Mouse (Mus musculus) kidney, embryonic 14.5 days (tissue): ENCODE measurements at regions not wholly inside any gene's neighbourhood (a gene's known extent, or its start where the extent isn't known, plus 50 kb on each side); places are given as distances from the start of the nearest gene placed in this dataset.
A peak's percentile ranks its signal among the peaks of the same experiment; 100 is the strongest.
"Not testable (repeated sequence)": the region's sequence is repeated elsewhere in the genome, so short reads cannot be mapped to it uniquely, and the experiment has no call there.

Experiments used
- ATAC-seq: fragments of 200-750 bp; cut with Nextera tagmentation; 2 replicates; pipeline ENCODE4 v1.8.0; 2017; ENCODE audit warnings: moderate number of reproducible peaks, mild to moderate bottlenecking, moderate TSS enrichment, moderate library complexity; ENCODE audit not compliant: low FRiP score, low TSS enrichment
- H3K27ac ChIP-seq: fragments of 300-500 bp; sonication (generic); 2 replicates; pipeline ENCODE4 v1.5.1; 2014; ENCODE audit warnings: low read depth, mild to moderate bottlenecking, low read length, moderate library complexity, mixed read lengths
- H3K27me3 ChIP-seq: fragments of 300-500 bp; sonication (generic); 2 replicates; pipeline ENCODE4 v1.6.1; 2014; ENCODE audit warnings: mild to moderate bottlenecking, low read length; ENCODE audit not compliant: control insufficient read depth, insufficient read depth
- H3K36me3 ChIP-seq: fragments of 300-500 bp; sonication (generic); 2 replicates; pipeline ENCODE4 v1.6.1; 2014; ENCODE audit warnings: low read length, mixed read lengths; ENCODE audit not compliant: control insufficient read depth, insufficient read depth
- H3K4me1 ChIP-seq: fragments of 300-500 bp; sonication (generic); 2 replicates; pipeline ENCODE4 v1.6.1; 2014; ENCODE audit warnings: low read length, mixed read lengths; ENCODE audit not compliant: control insufficient read depth, insufficient read depth
- H3K4me2 ChIP-seq: fragments of 300-500 bp; sonication (generic); replicated peaks from 2 replicates; pipeline ENCODE4 v1.6.1; 2014; ENCODE audit warnings: low read depth, mild to moderate bottlenecking, low read length
- H3K4me3 ChIP-seq: fragments of 300-500 bp; sonication (generic); 2 replicates; pipeline ENCODE4 v1.5.1; 2014; ENCODE audit warnings: mild to moderate bottlenecking, low read length
- H3K9ac ChIP-seq: fragments of 300-500 bp; sonication (generic); 2 replicates; pipeline ENCODE4 v1.6.1; 2014; ENCODE audit warnings: low read depth, mild to moderate bottlenecking, low read length, moderate library complexity
- H3K9me3 ChIP-seq: fragments of 300-500 bp; sonication (generic); 2 replicates; pipeline ENCODE4 v1.6.1; 2016; ENCODE audit warnings: low read length; ENCODE audit not compliant: control insufficient read depth
- WGBS: fragments of 180-500 bp; shearing (Covaris S2); extraction: QIAGEN DNeasy Blood & Tissue Kit; methylation state at CpG from one replicate; pipeline ENCODE4 v1.1.7; 2014; 5-methylcytosine and 5-hydroxymethylcytosine counted together

DNA sequence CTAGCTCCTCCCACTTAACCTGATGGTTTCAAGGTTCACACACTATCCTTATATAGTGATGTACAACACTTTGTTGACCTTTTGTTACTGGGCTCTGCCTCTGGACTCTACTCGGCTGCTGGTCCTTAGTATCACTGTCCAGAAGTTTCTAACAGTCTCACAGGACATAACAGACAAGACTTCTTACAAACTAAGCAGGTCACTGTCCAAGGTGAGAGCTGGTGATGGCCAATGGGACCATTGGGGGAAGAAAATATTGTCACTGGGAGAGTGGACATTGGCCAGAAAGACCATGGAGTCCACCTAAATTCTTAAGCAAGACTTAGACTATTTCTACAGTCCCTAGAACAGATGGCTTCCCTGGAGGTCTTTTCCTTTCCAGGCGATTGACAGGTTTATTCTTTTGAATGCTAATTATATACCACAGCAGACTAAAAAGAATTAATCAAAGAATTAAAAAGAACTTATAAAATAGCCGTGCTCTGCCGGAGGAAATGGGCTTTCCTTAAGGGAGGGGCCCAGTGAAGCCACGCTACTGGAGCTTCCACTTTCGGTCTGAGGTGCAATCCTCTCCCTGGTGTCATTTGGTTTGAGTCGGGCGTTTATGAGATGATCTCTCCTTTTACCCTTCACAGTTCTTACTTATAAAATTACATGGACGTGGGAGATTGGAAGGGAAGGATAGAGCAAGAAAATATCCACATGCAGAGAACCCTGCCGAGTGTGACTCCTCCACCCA, 94.9 kb upstream of the Ccdc122 start:
- Histone ChIP-seq H3K4me1 (peaks cover 5% of the 10 kb centered on the region; the same call in 1 of the 2 replicates), H3K27me3 (no peaks in the 10 kb centered on the region), H3K9me3 (no peaks in the 10 kb centered on the region), H3K4me3 (no peak overlapping the region), H3K4me2 (no peak overlapping the region), H3K36me3 (no peaks in the 10 kb centered on the region), H3K9ac (no peak overlapping the region), H3K27ac (no peak overlapping the region)
- ATAC-seq: no peak
- 77% methylated on average over 10 of the region's 10 CpGs for WGBS

DNA sequence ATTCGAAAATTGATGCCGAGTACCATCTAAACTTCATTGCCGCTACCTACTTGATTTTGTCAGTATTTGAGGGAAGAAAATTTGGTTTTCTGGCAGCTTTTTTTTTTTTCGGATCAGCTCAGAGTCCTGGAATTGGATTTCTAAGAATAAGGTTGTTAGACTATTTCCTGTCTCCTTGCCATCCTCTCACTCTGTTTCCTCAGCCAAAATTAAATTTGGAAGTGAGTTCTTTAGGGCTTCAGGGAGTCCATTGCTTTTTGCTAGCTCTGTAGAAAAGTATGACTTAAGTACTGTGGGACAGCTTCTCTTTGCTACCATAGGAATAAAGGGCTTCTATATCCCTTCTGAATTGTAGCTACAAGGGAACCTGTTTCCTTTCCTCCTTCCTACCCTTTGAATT, 96.1 kb upstream of the Ccdc122 start:
- 95% methylated on average over 4 of the region's 4 CpGs for WGBS
- Histone ChIP-seq H3K36me3 (no peaks in the 10 kb centered on the region), H3K4me1 (peaks cover 4% of the 10 kb centered on the region; the same call in 1 of the 2 replicates), H3K4me3 (no peak overlapping the region), H3K9me3 (no peaks in the 10 kb centered on the region), H3K27ac (no peak overlapping the region), H3K27me3 (no peaks in the 10 kb centered on the region), H3K4me2 (no peak overlapping the region), H3K9ac (no peak overlapping the region)
- ATAC-seq: no peak

DNA sequence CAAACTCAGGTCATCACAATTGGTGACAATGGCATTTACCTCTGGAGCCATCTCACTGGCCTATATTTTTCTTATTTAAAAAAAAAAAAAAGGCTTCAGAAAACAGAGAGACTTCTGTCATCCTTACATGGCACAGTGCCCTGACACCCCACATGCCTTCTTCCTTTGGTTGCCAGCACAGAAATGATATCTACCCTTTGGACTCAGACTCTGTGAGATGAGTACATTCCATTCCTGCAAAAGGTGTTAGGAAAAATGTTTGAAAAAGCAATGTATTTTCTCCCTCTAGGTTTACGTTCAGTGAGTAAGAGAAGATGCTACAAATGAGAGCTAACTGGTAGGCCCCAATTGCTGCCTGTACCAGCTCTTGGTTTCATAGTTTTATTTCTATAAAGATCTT, 99.9 kb upstream of the Ccdc122 start:
- 91% methylated on average over 1 of the region's 1 CpGs for WGBS
- Histone ChIP-seq H3K4me1 (0 out of 2 replicates have a peak, but pooled peaks cover 7% of the 10 kb centered on the region), H3K27ac (no peak overlapping the region), H3K4me2 (no peak overlapping the region), H3K27me3 (no peaks in the 10 kb centered on the region), H3K36me3 (no peaks in the 10 kb centered on the region), H3K9ac (no peak overlapping the region), H3K4me3 (no peak overlapping the region), H3K9me3 (no peaks in the 10 kb centered on the region)
- ATAC-seq: no peak

DNA sequence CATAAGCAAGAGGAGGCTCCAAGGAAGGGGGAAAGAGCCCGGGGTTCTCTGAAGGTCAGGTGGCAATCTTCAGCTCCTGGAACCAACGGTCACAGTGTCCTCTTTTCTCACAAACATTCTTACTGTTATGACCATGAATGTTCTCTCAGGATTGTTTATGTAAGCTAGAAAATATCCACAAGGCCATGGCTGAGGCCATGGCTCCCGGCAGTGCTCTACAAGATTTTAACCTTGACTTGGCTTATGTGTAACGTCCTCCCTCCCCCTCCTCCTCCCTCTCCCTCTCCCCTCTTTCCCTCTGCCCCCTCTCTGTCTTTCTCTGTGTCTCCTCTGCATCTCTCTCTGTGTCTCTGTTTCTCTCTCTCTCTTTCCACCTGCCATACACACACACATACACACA, 100.5 kb upstream of the Ccdc122 start:
- H3K27me3 ChIP-seq, H3K9me3 ChIP-seq, H3K27ac ChIP-seq, ATAC-seq, H3K4me2 ChIP-seq, H3K36me3 ChIP-seq, H3K9ac ChIP-seq, H3K4me1 ChIP-seq, H3K4me3 ChIP-seq: not testable (repeated sequence)
- 48% methylated on average over 4 of the region's 4 CpGs for WGBS

DNA sequence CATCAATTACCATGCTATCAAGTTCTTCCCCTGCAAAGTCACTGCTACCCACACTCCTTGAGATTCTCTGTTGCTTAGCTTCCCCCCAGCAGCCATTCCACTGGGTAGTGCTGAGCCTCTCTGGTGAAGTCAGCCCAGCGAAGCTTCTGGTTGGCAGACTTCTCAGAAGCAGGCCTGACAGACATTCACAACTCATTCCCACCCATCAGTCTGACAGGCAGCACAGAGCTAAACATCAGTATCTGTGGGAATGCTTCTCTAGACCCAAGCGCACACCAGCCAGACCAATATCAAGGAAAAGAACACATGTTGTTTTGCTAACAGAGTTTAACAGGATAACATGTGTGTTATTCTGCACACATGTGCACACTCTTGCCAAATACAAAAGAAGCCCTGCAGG, 101.1 kb upstream of the Ccdc122 start:
- 89% methylated on average over 2 of the region's 2 CpGs for WGBS

DNA sequence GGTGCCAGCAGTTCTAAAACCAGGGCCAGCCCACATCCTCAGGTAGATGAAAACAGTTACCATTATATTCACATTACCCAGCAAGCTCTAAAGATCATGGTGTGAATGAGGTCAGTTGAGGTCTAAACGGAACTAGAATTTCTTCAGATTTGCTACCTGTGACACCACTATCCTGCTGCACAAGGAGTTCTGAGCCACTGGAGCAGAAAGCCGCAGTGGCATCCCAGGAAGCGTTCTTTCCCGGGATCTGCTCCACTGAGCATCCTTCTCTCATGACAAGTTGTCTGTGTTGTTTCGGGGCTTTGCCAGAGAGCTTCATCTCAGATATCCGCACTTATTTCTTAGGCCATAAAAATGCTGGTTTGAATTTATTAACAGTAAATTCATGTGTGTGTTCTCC, 103.7 kb upstream of the Ccdc122 start:
- Histone ChIP-seq H3K36me3 (no peaks in the 10 kb centered on the region), H3K4me2 (no peak overlapping the region), H3K9me3 (no peaks in the 10 kb centered on the region), H3K9ac (no peak overlapping the region), H3K27me3 (no peaks in the 10 kb centered on the region), H3K4me1 (0 out of 2 replicates have a peak, but pooled peaks cover 7% of the 10 kb centered on the region), H3K4me3 (no peak overlapping the region), H3K27ac (peak overlapping the region; percentile 24; the same call in 1 of the 2 replicates)
- ATAC-seq: peak; percentile 77
- 38% methylated on average over 6 of the region's 6 CpGs for WGBS

More for the DNA sequence above, 101.1 kb upstream of the Ccdc122 start:
- H3K4me2 ChIP-seq: no peak overlapping the region
- no peaks in the 10 kb centered on the region for H3K27me3 ChIP-seq
- no peak for ATAC-seq
- 0 out of 2 replicates have a peak, but pooled peaks cover 7% of the 10 kb centered on the region for H3K4me1 ChIP-seq
- no peak overlapping the region for H3K4me3 ChIP-seq
- H3K9ac ChIP-seq: no peak overlapping the region
- H3K36me3 ChIP-seq: no peaks in the 10 kb centered on the region
- H3K27ac ChIP-seq: no peak overlapping the region
- H3K9me3 ChIP-seq: no peaks in the 10 kb centered on the region

DNA sequence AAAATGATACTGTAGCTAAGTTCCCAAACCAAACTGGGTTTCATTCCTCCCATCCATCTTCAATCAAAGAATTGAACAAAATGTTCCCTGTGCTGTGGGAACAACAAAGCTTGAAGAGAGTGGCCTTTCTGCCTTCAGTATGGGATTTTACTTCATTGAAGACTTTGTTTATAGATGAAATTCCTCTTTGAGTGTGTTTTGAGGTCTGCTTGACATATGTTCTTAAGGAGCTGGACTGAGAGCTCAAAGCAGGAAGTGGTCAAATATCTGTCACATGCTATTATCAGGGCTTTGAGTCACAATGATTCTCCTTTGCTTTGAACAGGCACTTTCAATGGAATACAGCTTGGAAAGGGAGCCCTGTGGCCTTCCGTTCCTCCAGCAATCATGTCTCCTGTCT, 105.2 kb upstream of the Ccdc122 start:
- Histone ChIP-seq H3K36me3 (no peaks in the 10 kb centered on the region), H3K4me1 (peaks cover 14% of the 10 kb centered on the region), H3K4me3 (no peak overlapping the region), H3K9ac (no peak overlapping the region), H3K9me3 (no peaks in the 10 kb centered on the region), H3K27me3 (no peaks in the 10 kb centered on the region), H3K4me2 (no peak overlapping the region), H3K27ac (no peak overlapping the region)
- no peak for ATAC-seq
- 79% methylated on average over 1 of the region's 1 CpGs for WGBS

DNA sequence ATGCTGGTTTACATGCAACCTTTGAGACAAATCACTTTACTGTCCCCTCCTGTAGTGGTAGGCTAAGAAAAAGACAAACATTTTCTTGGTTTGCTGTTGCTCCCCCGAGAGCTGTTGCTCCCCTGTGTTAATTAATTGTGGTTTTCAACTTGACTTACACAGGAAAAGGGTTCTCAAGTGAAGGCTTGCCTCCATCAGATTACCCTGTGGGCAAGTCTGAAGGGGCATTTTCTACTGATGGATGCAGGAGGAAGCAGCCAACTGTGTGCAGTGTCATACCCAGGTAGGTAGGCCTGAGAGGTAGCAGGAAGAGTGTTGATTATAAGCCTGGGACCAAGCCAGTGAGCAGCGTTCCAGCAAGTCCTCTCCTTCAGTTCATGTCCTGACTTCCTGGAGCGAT, 107.0 kb upstream of the Ccdc122 start:
- Histone ChIP-seq H3K36me3 (no peaks in the 10 kb centered on the region), H3K4me1 (peaks cover 14% of the 10 kb centered on the region), H3K9me3 (no peaks in the 10 kb centered on the region), H3K4me3 (no peak overlapping the region), H3K27me3 (no peaks in the 10 kb centered on the region), H3K9ac (no peak overlapping the region), H3K27ac (no peak overlapping the region), H3K4me2 (no peak overlapping the region)
- ATAC-seq: no peak
- WGBS: 75% methylated on average over 3 of the region's 3 CpGs

DNA sequence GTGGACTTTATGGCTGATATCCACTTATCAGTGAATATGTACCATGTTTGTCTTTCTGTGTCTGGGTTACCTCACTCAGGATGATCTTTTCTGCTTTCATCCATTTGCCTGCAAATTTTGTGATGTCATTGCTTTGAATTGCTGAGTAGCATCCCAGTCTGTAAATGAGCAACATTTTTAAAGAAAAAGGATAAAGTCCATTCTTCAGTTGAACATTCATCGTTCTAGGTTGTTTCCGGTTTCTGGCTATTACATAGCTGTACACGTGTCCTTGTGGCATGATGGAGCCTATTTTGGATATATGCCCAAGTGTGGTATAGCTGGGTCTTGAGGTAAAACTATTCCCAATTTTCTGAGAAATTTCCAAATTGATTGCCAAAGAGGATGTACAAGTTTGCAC, 107.9 kb upstream of the Ccdc122 start:
- Histone ChIP-seq H3K27me3 (no peaks in the 10 kb centered on the region), H3K36me3 (no peaks in the 10 kb centered on the region), H3K4me3 (no peak overlapping the region), H3K9me3 (no peaks in the 10 kb centered on the region), H3K27ac (no peak overlapping the region), H3K4me2 (no peak overlapping the region), H3K9ac (no peak overlapping the region), H3K4me1 (peaks cover 14% of the 10 kb centered on the region)
- WGBS: 92% methylated on average over 3 of the region's 3 CpGs
- no peak for ATAC-seq
